Mouse (Mus musculus) small intestine, adult 10 weeks (tissue): Measurements from ENCODE around the gene Ubap1. TPM values are rescaled to one million over a fixed set of nuclear protein-coding genes. Genes with fewer than 3 reads are reported as not detected.

Source experiments
- polyA plus RNA-seq: library from polyadenylated mRNA; stranded (reverse); fragments of 350-450 nt; fragmentation: Illumina TruSeq; extraction: RNeasy Lipid Tissue Mini Kit (QIAGEN cat#74804); gene quantifications from one replicate; pipeline ENCODE4 v1.2.3, GENCODE M21; 2014; ENCODE audit warnings: low replicate concordance

The Ubap1 gene
- polyA plus RNA-seq, result 57.6 TPM

GRCm38 (mm10) chr4:41348584-41349198 is at the start of gene Ubap1:
Ubap1 (plus strand) TSS chr4:41348996.

DNA sequence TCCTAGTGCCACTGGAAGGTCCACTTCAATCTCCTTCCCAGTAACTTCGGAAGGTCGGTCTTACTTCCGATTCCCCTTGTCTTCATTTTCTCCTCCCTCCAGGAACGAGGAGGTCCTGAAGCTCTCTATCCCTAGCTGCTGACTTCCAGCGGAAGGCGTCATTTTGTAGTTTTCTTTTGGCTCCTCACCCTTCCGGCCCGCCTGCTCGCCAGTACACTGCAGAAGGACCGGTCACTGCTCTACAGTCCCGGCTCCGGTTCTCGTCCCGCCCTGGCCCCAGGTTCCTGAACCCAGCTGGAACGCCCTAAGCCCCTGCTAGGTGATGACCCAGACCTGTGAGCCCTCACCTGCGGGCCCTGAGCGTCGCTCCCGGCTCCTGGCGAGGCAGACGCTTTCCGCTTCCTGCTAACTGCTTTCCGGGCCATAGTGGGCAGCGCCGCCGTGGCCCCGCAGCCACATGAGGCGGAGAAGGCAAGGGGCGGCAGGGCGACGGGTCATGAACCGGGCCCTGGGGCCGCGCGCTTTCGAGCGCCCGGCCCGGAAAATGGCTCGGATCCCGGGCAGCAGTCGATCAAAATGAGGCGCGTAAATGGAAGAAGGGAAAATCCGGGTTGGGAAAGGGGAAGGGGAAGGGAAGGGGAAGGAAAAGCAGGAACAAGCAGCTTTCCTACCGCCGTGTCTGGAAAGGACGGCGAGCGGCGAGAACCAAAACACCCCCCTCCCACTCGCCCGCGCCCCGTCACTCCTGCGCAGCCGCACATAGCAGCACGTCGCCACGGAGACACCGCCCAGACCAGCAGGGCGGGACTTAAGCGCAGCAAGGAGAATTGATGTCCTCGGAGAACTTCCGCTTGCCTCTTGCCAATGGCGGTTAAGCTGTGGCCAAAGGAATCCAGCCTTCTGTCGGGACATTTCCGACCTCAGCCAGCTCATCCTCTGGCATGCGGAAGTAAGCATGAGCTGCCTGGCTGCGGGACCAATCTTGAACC is 34.4 kb upstream of the Ubap1 start, which contains the start of gene Dcaf12:
Dcaf12 (minus strand) TSS at position 749 of the 989 bp plus-strand sequence.

Other genes with a start within 250 kb of the Ubap1 start
- 0.52 TPM for gene Nol6, start 224.5 kb upstream of the Ubap1 start, polyA plus RNA-seq
- 102 TPM for gene Ube2r2, start 213.3 kb upstream of the Ubap1 start, polyA plus RNA-seq
- gene Ubap2, start 73.9 kb upstream of the Ubap1 start, polyA plus RNA-seq, result 19.6 TPM
- 26.2 TPM for gene Dcaf12, start 34.1 kb upstream of the Ubap1 start, polyA plus RNA-seq
- gene Kif24, start 115.9 kb downstream of the Ubap1 start, polyA plus RNA-seq, result 1.7 TPM
- 18.5 TPM for gene Nudt2, start 116.2 kb downstream of the Ubap1 start, polyA plus RNA-seq
- 2.0 TPM for gene AI464131, start 154.1 kb downstream of the Ubap1 start, polyA plus RNA-seq
- not detected for gene 1110017D15Rik, start 168.3 kb downstream of the Ubap1 start, polyA plus RNA-seq
- 0.59 TPM for gene Fam219a, start 220.5 kb downstream of the Ubap1 start, polyA plus RNA-seq
- not detected for gene Dnaic1, start 220.8 kb downstream of the Ubap1 start, polyA plus RNA-seq